Mouse (Mus musculus) liver, embryonic 15.5 days (tissue): ENCODE results near the gene Elmo1. TPM values are rescaled to one million over a fixed set of nuclear protein-coding genes. Genes with fewer than 3 reads are reported as not detected.

Experiments
- ATAC-seq: fragments of 200-750 bp; cut with Nextera tagmentation; 2 replicates; pipeline ENCODE4 v1.8.0; 2017; ENCODE audit warnings: moderate number of reproducible peaks, mild to moderate bottlenecking, moderate library complexity; ENCODE audit not compliant: insufficient read depth
- H3K27ac ChIP-seq: fragments of 300-500 bp; sonication (generic); replicated peaks from 2 replicates; pipeline ENCODE4 v1.5.1; 2015; ENCODE audit warnings: mild to moderate bottlenecking, inconsistent platforms
- H3K27me3 ChIP-seq: fragments of 300-500 bp; sonication (generic); 2 replicates; pipeline ENCODE4 v1.6.1; 2015; ENCODE audit warnings: mild to moderate bottlenecking, inconsistent platforms
- H3K36me3 ChIP-seq: fragments of 300-500 bp; sonication (generic); replicated peaks from 2 replicates; pipeline ENCODE4 v1.6.1; 2015; ENCODE audit warnings: moderate library complexity, mild to moderate bottlenecking, inconsistent platforms
- H3K4me1 ChIP-seq: fragments of 300-500 bp; sonication (generic); replicated peaks from 2 replicates; pipeline ENCODE4 v1.6.1; 2015; ENCODE audit warnings: inconsistent platforms
- H3K4me2 ChIP-seq: fragments of 300-500 bp; sonication (generic); 2 replicates; pipeline ENCODE4 v1.6.1; 2015; ENCODE audit warnings: moderate library complexity, mild to moderate bottlenecking, inconsistent platforms
- H3K4me3 ChIP-seq: fragments of 300-500 bp; sonication (generic); replicated peaks from 2 replicates; pipeline ENCODE4 v1.5.1; 2015; ENCODE audit warnings: mild to moderate bottlenecking, inconsistent platforms
- H3K9ac ChIP-seq: fragments of 300-500 bp; sonication (generic); 2 replicates; pipeline ENCODE4 v1.6.1; 2015; ENCODE audit warnings: moderate library complexity, mild to moderate bottlenecking, inconsistent platforms
- H3K9me3 ChIP-seq: fragments of 300-500 bp; sonication (generic); replicated peaks from 2 replicates; pipeline ENCODE4 v1.6.1; 2016; ENCODE audit warnings: inconsistent platforms
- WGBS: fragments of 180-500 bp; shearing (Covaris S2); methylation state at CpG from one replicate; pipeline ENCODE4 v1.1.7; 2015; ENCODE audit warnings: mixed read lengths; ENCODE audit not compliant: insufficient replicate concordance; 5-methylcytosine and 5-hydroxymethylcytosine counted together
- polyA plus RNA-seq: library from polyadenylated mRNA; unstranded; fragments of >200 nt; fragmentation: Nextera tagmentation; extraction: Ambion mirVana; gene quantifications from 2 replicates; pipeline ENCODE4 v1.2.1, GENCODE M21; 2015

The Elmo1 gene
- polyA plus RNA-seq, 1 experiment from 2014 or later: 4.9 TPM

- no peaks in the 10 kb centered on the region for H3K27me3 ChIP-seq
Observed at GRCm38 (mm10) chr13:20330954-20331353, 240.6 kb downstream of the Elmo1 start.

GRCm38 (mm10) chr13:20335051-20335888 is 244.9 kb downstream of the Elmo1 start:
- H3K27me3 ChIP-seq: no peaks in the 10 kb centered on the region
- H3K4me3 ChIP-seq: no peak overlapping the region
- no peaks in the 10 kb centered on the region for H3K36me3 ChIP-seq
- H3K9me3 ChIP-seq: no peaks in the 10 kb centered on the region
- no peak for ATAC-seq
- H3K27ac ChIP-seq: no peak overlapping the region
- no peak overlapping the region for H3K4me2 ChIP-seq
- H3K4me1 ChIP-seq: no peaks in the 10 kb centered on the region
- H3K9ac ChIP-seq: no peak overlapping the region
- WGBS: 64% methylated on average over 4 of the region's 4 CpGs

More at GRCm38 (mm10) chr13:20330954-20331353, 240.6 kb downstream of the Elmo1 start:
- Histone ChIP-seq H3K27ac (no peak overlapping the region), H3K36me3 (no peaks in the 10 kb centered on the region), H3K9me3 (no peaks in the 10 kb centered on the region), H3K9ac (no peak overlapping the region), H3K4me3 (no peak overlapping the region), H3K4me1 (no peaks in the 10 kb centered on the region), H3K4me2 (no peak overlapping the region)
- WGBS: 72% methylated on average over 7 of the region's 7 CpGs
- no peak for ATAC-seq

- WGBS: 62% methylated on average over 7 of the region's 7 CpGs
- Histone ChIP-seq H3K27me3 (no peaks in the 10 kb centered on the region), H3K9me3 (no peaks in the 10 kb centered on the region), H3K4me2 (no peak overlapping the region), H3K9ac (no peak overlapping the region), H3K36me3 (no peaks in the 10 kb centered on the region), H3K4me1 (no peaks in the 10 kb centered on the region), H3K27ac (no peak overlapping the region), H3K4me3 (no peak overlapping the region)
- ATAC-seq: no peak
Observed at GRCm38 (mm10) chr13:20335889-20336497, 245.6 kb downstream of the Elmo1 start.

- ATAC-seq: no peak
- Histone ChIP-seq H3K9ac (no peak overlapping the region), H3K36me3 (no peaks in the 10 kb centered on the region), H3K4me1 (no peaks in the 10 kb centered on the region), H3K27me3 (no peaks in the 10 kb centered on the region), H3K4me2 (no peak overlapping the region), H3K27ac (no peak overlapping the region), H3K4me3 (no peak overlapping the region), H3K9me3 (no peaks in the 10 kb centered on the region)
- WGBS: 71% methylated on average over 3 of the region's 3 CpGs
Observed at GRCm38 (mm10) chr13:20342881-20343280, 252.5 kb downstream of the Elmo1 start.

- no peak overlapping the region for H3K4me2 ChIP-seq
- WGBS: 45% methylated on average over 1 of the region's 1 CpGs
- H3K36me3 ChIP-seq: no peaks in the 10 kb centered on the region
- H3K27ac ChIP-seq: no peak overlapping the region
- no peak overlapping the region for H3K4me3 ChIP-seq
- H3K27me3 ChIP-seq: no peaks in the 10 kb centered on the region
- no peak for ATAC-seq
- H3K4me1 ChIP-seq: no peaks in the 10 kb centered on the region
- H3K9me3 ChIP-seq: no peaks in the 10 kb centered on the region
- H3K9ac ChIP-seq: no peak overlapping the region
Observed at GRCm38 (mm10) chr13:20349754-20350153, 259.4 kb downstream of the Elmo1 start.

- no peak for ATAC-seq
- Histone ChIP-seq H3K9ac (no peak overlapping the region), H3K27ac (no peak overlapping the region), H3K4me2 (no peak overlapping the region), H3K4me1 (no peaks in the 10 kb centered on the region), H3K9me3 (no peaks in the 10 kb centered on the region), H3K36me3 (no peaks in the 10 kb centered on the region), H3K27me3 (no peaks in the 10 kb centered on the region), H3K4me3 (no peak overlapping the region)
- WGBS: 70% methylated on average over 2 of the region's 2 CpGs
Observed at GRCm38 (mm10) chr13:20352631-20353030, 262.2 kb downstream of the Elmo1 start.

- no peaks in the 10 kb centered on the region for H3K4me1 ChIP-seq
- H3K36me3 ChIP-seq: no peaks in the 10 kb centered on the region
- H3K9ac ChIP-seq: no peak overlapping the region
- no peaks in the 10 kb centered on the region for H3K27me3 ChIP-seq
- H3K4me2 ChIP-seq: no peak overlapping the region
- 58% methylated on average over 10 of the region's 10 CpGs for WGBS
- no peaks in the 10 kb centered on the region for H3K9me3 ChIP-seq
- no peak overlapping the region for H3K27ac ChIP-seq
- no peak overlapping the region for H3K4me3 ChIP-seq
- no peak for ATAC-seq
Observed at GRCm38 (mm10) chr13:20353862-20354603, 263.6 kb downstream of the Elmo1 start.

- Histone ChIP-seq H3K9me3 (0 out of 2 replicates have a peak, but pooled peaks cover 4% of the 10 kb centered on the region), H3K4me3 (no peak overlapping the region), H3K36me3 (no peaks in the 10 kb centered on the region; the same call in 1 of the 2 replicates), H3K4me2 (no peak overlapping the region), H3K27me3 (no peaks in the 10 kb centered on the region), H3K4me1 (no peaks in the 10 kb centered on the region), H3K27ac (no peak overlapping the region), H3K9ac (no peak overlapping the region)
- WGBS: 63% methylated on average over 5 of the region's 5 CpGs
- no peak for ATAC-seq
Observed at GRCm38 (mm10) chr13:20354604-20354999, 264.2 kb downstream of the Elmo1 start.

- H3K4me3 ChIP-seq: no peak overlapping the region
- H3K9ac ChIP-seq: no peak overlapping the region
- H3K9me3 ChIP-seq: 0 out of 2 replicates have a peak, but pooled peaks cover 4% of the 10 kb centered on the region
- ATAC-seq: no peak
- WGBS: 26% methylated on average over 2 of the region's 2 CpGs
- no peak overlapping the region for H3K4me2 ChIP-seq
- H3K36me3 ChIP-seq: no peaks in the 10 kb centered on the region; the same call in 1 of the 2 replicates
- H3K27me3 ChIP-seq: no peaks in the 10 kb centered on the region
- no peaks in the 10 kb centered on the region for H3K4me1 ChIP-seq
- no peak overlapping the region for H3K27ac ChIP-seq
Observed at GRCm38 (mm10) chr13:20362541-20362940, 272.1 kb downstream of the Elmo1 start.

GRCm38 (mm10) chr13:20365828-20366593 is 275.6 kb downstream of the Elmo1 start:
- Histone ChIP-seq H3K36me3 (no peaks in the 10 kb centered on the region), H3K4me3 (no peak overlapping the region), H3K9ac (no peak overlapping the region), H3K27ac (no peak overlapping the region), H3K9me3 (no peaks in the 10 kb centered on the region), H3K4me2 (no peak overlapping the region), H3K4me1 (no peaks in the 10 kb centered on the region), H3K27me3 (no peaks in the 10 kb centered on the region)
- no peak for ATAC-seq
- WGBS: 39% methylated on average over 7 of the region's 7 CpGs
